Mouse (Mus musculus) limb, embryonic 12.5 days (tissue): ENCODE data around the gene Mak. TPM values are rescaled to one million over a fixed set of nuclear protein-coding genes. Genes with fewer than 3 reads are reported as not detected.
"Not testable (repeated sequence)": the region's sequence is repeated elsewhere in the genome, so short reads cannot be mapped to it uniquely, and the experiment has no call there.

Experiments
- ATAC-seq: fragments of 200-750 bp; cut with Nextera tagmentation; 2 replicates; pipeline ENCODE4 v1.8.0; 2017; ENCODE audit warnings: low read depth, moderate TSS enrichment; ENCODE audit not compliant: insufficient number of reproducible peaks, insufficient read depth, low FRiP score, low TSS enrichment
- H3K27ac ChIP-seq: fragments of 300-500 bp; sonication (generic); 2 replicates; pipeline ENCODE4 v1.5.1; 2016; ENCODE audit warnings: mild to moderate bottlenecking, moderate library complexity
- H3K27me3 ChIP-seq: fragments of 300-500 bp; sonication (generic); 2 replicates; pipeline ENCODE4 v1.6.1; 2016; ENCODE audit warnings: mild to moderate bottlenecking, moderate library complexity
- H3K36me3 ChIP-seq: fragments of 300-500 bp; sonication (generic); 2 replicates; pipeline ENCODE4 v1.6.1; 2016; ENCODE audit warnings: mild to moderate bottlenecking, moderate library complexity
- H3K4me1 ChIP-seq: fragments of 300-500 bp; sonication (generic); replicated peaks from 2 replicates; pipeline ENCODE4 v1.6.1; 2016
- H3K4me2 ChIP-seq: fragments of 300-500 bp; sonication (generic); 2 replicates; pipeline ENCODE4 v1.6.1; 2016; ENCODE audit warnings: mild to moderate bottlenecking, moderate library complexity
- H3K4me3 ChIP-seq: fragments of 300-500 bp; sonication (generic); replicated peaks from 2 replicates; pipeline ENCODE4 v1.5.1; 2016; ENCODE audit warnings: mild to moderate bottlenecking
- H3K9ac ChIP-seq: fragments of 300-500 bp; sonication (generic); replicated peaks from 2 replicates; pipeline ENCODE4 v1.6.1; 2016; ENCODE audit warnings: mild to moderate bottlenecking, moderate library complexity
- H3K9me3 ChIP-seq: fragments of 300-500 bp; sonication (generic); 2 replicates; pipeline ENCODE4 v1.6.1; 2016; ENCODE audit warnings: mild to moderate bottlenecking, moderate library complexity
- WGBS: fragments of 180-500 bp; shearing (Covaris S2); methylation state at CpG from one replicate; pipeline ENCODE4 v1.1.7; 2016; 5-methylcytosine and 5-hydroxymethylcytosine counted together
- polyA plus RNA-seq: library from polyadenylated mRNA; unstranded; fragments of >200 nt; fragmentation: Nextera tagmentation; extraction: Ambion mirVana; gene quantifications from 2 replicates; pipeline ENCODE4 v1.2.1, GENCODE M21; 2016

The Mak gene
- polyA plus RNA-seq, 1 experiment from 2014 or later, result 0.50 TPM

GRCm38 (mm10) chr13:41017832-41018231 is 61.7 kb downstream of the Mak start:
- no peak overlapping the region for H3K4me3 ChIP-seq

GRCm38 (mm10) chr13:41016797-41017405 is 62.6 kb downstream of the Mak start:
- ATAC-seq, result no peak
- H3K9me3 ChIP-seq, result no peaks in the 10 kb centered on the region
- 44% methylated on average over 12 of the region's 12 CpGs for WGBS
- peaks cover 64% of the 10 kb centered on the region for H3K36me3 ChIP-seq
- H3K27me3 ChIP-seq, result no peaks in the 10 kb centered on the region
- H3K4me3 ChIP-seq, result peak overlapping the region; percentile 64
- H3K4me2 ChIP-seq, result peak overlapping the region; percentile 82
- H3K9ac ChIP-seq, result peak overlapping the region; percentile 73
- peaks cover 9% of the 10 kb centered on the region for H3K4me1 ChIP-seq
- H3K27ac ChIP-seq, result peak overlapping the region; percentile 89

More at GRCm38 (mm10) chr13:41017832-41018231, 61.7 kb downstream of the Mak start:
- peak overlapping the region; percentile 82; the same call in 1 of the 2 replicates for H3K4me2 ChIP-seq
- H3K27ac ChIP-seq, result no peak overlapping the region
- WGBS, result 90% methylated on average over 4 of the region's 4 CpGs
- H3K9ac ChIP-seq, result no peak overlapping the region
- peaks cover 64% of the 10 kb centered on the region for H3K36me3 ChIP-seq
- H3K4me1 ChIP-seq, result peaks cover 9% of the 10 kb centered on the region
- no peaks in the 10 kb centered on the region for H3K9me3 ChIP-seq
- ATAC-seq, result no peak
- no peaks in the 10 kb centered on the region for H3K27me3 ChIP-seq

GRCm38 (mm10) chr13:41015829-41016634 is 63.5 kb downstream of the Mak start, which contains the start of gene Tmem14c:
Tmem14c (plus strand) TSS chr13:41016292.
- H3K27ac ChIP-seq, result peak within 1 kb of the TSS; percentile 89
- peaks cover 9% of the 10 kb centered on the region for H3K4me1 ChIP-seq
- H3K9ac ChIP-seq, result peak within 1 kb of the TSS; percentile 73
- H3K4me3 ChIP-seq, result peak within 1 kb of the TSS; percentile 64
- no peaks in the 10 kb centered on the region for H3K27me3 ChIP-seq
- ATAC-seq, result peak; percentile 97
- peaks cover 64% of the 10 kb centered on the region for H3K36me3 ChIP-seq
- peak within 1 kb of the TSS; percentile 82 for H3K4me2 ChIP-seq
- WGBS, result under 1% methylated on average over 43 of the region's 43 CpGs
- H3K9me3 ChIP-seq, result no peaks in the 10 kb centered on the region

- Histone ChIP-seq H3K27ac (no peak overlapping the region), H3K36me3 (peaks cover 95% of the 10 kb centered on the region), H3K4me1 (no peaks in the 10 kb centered on the region), H3K27me3 (no peaks in the 10 kb centered on the region), H3K9ac (no peak overlapping the region), H3K9me3 (no peaks in the 10 kb centered on the region), H3K4me2 (no peak overlapping the region), H3K4me3 (no peak overlapping the region)
- 85% methylated on average over 8 of the region's 8 CpGs for WGBS
- ATAC-seq, result no peak
Observed at GRCm38 (mm10) chr13:41008946-41009345, 70.6 kb downstream of the Mak start.

GRCm38 (mm10) chr13:41008271-41008670 is 71.2 kb downstream of the Mak start:
- Histone ChIP-seq H3K9me3 (no peaks in the 10 kb centered on the region), H3K4me1 (no peaks in the 10 kb centered on the region), H3K36me3 (peaks cover 91% of the 10 kb centered on the region), H3K9ac (no peak overlapping the region), H3K27me3 (no peaks in the 10 kb centered on the region), H3K27ac (no peak overlapping the region), H3K4me3 (no peak overlapping the region), H3K4me2 (no peak overlapping the region)
- 93% methylated on average over 10 of the region's 10 CpGs for WGBS
- ATAC-seq, result no peak

- Histone ChIP-seq H3K27ac (no peak overlapping the region), H3K4me1 (peaks cover 6% of the 10 kb centered on the region), H3K4me3 (no peak overlapping the region), H3K4me2 (no peak overlapping the region), H3K27me3 (no peaks in the 10 kb centered on the region), H3K9me3 (no peaks in the 10 kb centered on the region), H3K9ac (no peak overlapping the region), H3K36me3 (peaks cover 76% of the 10 kb centered on the region)
- whole genome bisulfite sequencing, result 94% methylated on average over 4 of the region's 4 CpGs
- ATAC-seq, result no peak
Observed at GRCm38 (mm10) chr13:41006244-41006643, 73.3 kb downstream of the Mak start.

GRCm38 (mm10) chr13:41002001-41002400 is 77.5 kb downstream of the Mak start:
- ATAC-seq, result no peak
- Histone ChIP-seq H3K4me3 (peak overlapping the region; percentile 83), H3K4me1 (peaks cover 12% of the 10 kb centered on the region), H3K27ac (no peak overlapping the region), H3K27me3 (no peaks in the 10 kb centered on the region), H3K9me3 (no peaks in the 10 kb centered on the region), H3K9ac (no peak overlapping the region), H3K4me2 (peak overlapping the region; percentile 85), H3K36me3 (peaks cover 33% of the 10 kb centered on the region)
- 85% methylated on average over 5 of the region's 5 CpGs for WGBS

- Histone ChIP-seq H3K36me3 (peaks cover 24% of the 10 kb centered on the region), H3K4me1 (peaks cover 12% of the 10 kb centered on the region), H3K27ac (peak within 1 kb of the TSS; percentile 97), H3K9me3 (no peaks in the 10 kb centered on the region), H3K27me3 (no peaks in the 10 kb centered on the region), H3K9ac (peak within 1 kb of the TSS; percentile 82), H3K4me2 (peak within 1 kb of the TSS; percentile 85), H3K4me3 (peak within 1 kb of the TSS; percentile 83)
- peak; percentile 87 for ATAC-seq
- WGBS, result under 1% methylated on average over 58 of the region's 58 CpGs
Observed at GRCm38 (mm10) chr13:41000926-41001639, 78.4 kb downstream of the Mak start, which contains the start of gene Pak1ip1. Pak1ip1 (plus strand) TSS chr13:41001023.

- Histone ChIP-seq H3K4me3 (peak overlapping the region; percentile 83), H3K4me1 (peaks cover 12% of the 10 kb centered on the region), H3K27ac (peak overlapping the region; percentile 97), H3K27me3 (no peaks in the 10 kb centered on the region), H3K9me3 (no peaks in the 10 kb centered on the region), H3K4me2 (peak overlapping the region; percentile 85), H3K36me3 (peaks cover 17% of the 10 kb centered on the region), H3K9ac (peak overlapping the region; percentile 82)
- peak; percentile 54; the same call in 1 of the 2 replicates for ATAC-seq
- WGBS, result under 1% methylated on average over 25 of the region's 25 CpGs
Observed at GRCm38 (mm10) chr13:41000140-41000925, 79.2 kb downstream of the Mak start.

GRCm38 (mm10) chr13:40998537-40998936 is 81.0 kb downstream of the Mak start:
- not testable (repeated sequence) for H3K27ac ChIP-seq, H3K4me3 ChIP-seq, ATAC-seq, H3K27me3 ChIP-seq, H3K36me3 ChIP-seq, H3K9me3 ChIP-seq, H3K9ac ChIP-seq, H3K4me2 ChIP-seq
- H3K4me1 ChIP-seq, result peaks cover 16% of the 10 kb centered on the region
- WGBS, result 87% methylated on average over 5 of the region's 5 CpGs
